Mouse (Mus musculus): Measurements from ENCODE around the gene Camk2n1.

GRCm38 (mm10) chr4:138457091-138457490 lies 3.0 kb downstream of the Camk2n1 start:
- TF ChIP-seq CTCF (IDR thresholded peaks at IDR 0.05; ENCODE audit: low read depth, low read length) (no peak), POLR2A (IDR thresholded peaks at IDR 0.05; ENCODE audit: insufficient read depth, low read length) (no peak)
